Mouse (Mus musculus) hindbrain, embryonic 16.5 days (tissue): ENCODE measurements at regions not wholly inside any gene's neighbourhood (a gene's known extent, or its start where the extent isn't known, plus 50 kb on each side); places are given as distances from the start of the nearest gene placed in this dataset.

Experiments used
- ATAC-seq: fragments of 200-750 bp; cut with Nextera tagmentation; 2 replicates; pipeline ENCODE4 v1.8.0; 2017; ENCODE audit warnings: moderate TSS enrichment, moderate library complexity
- H3K27ac ChIP-seq: fragments of 300-500 bp; sonication (generic); 2 replicates; pipeline ENCODE4 v1.5.1; 2014; ENCODE audit warnings: low read depth, mild to moderate bottlenecking, control low read depth, low read length, moderate library complexity
- H3K27me3 ChIP-seq: fragments of 300-500 bp; sonication (generic); replicated peaks from 2 replicates; pipeline ENCODE4 v1.6.1; 2014; ENCODE audit warnings: low read length; ENCODE audit not compliant: control insufficient read depth, insufficient read depth
- H3K36me3 ChIP-seq: fragments of 300-500 bp; sonication (generic); 2 replicates; pipeline ENCODE4 v1.6.1; 2014; ENCODE audit warnings: mild to moderate bottlenecking, low read length, moderate library complexity, mixed read lengths; ENCODE audit not compliant: control insufficient read depth, insufficient read depth
- H3K4me1 ChIP-seq: fragments of 300-500 bp; sonication (generic); 2 replicates; pipeline ENCODE4 v1.6.1; 2014; ENCODE audit warnings: low read depth, low read length; ENCODE audit not compliant: control insufficient read depth, insufficient read depth
- H3K4me2 ChIP-seq: fragments of 300-500 bp; sonication (generic); 2 replicates; pipeline ENCODE4 v1.6.1; 2014; ENCODE audit warnings: mild to moderate bottlenecking, low read length, control low read depth, moderate library complexity
- H3K4me3 ChIP-seq: fragments of 300-500 bp; sonication (generic); 2 replicates; pipeline ENCODE4 v1.5.1; 2014; ENCODE audit warnings: mild to moderate bottlenecking, low read length, control low read depth, moderate library complexity
- H3K9ac ChIP-seq: fragments of 300-500 bp; sonication (generic); 2 replicates; pipeline ENCODE4 v1.6.1; 2014; ENCODE audit warnings: low read depth, mild to moderate bottlenecking, control low read depth, low read length, moderate library complexity
- H3K9me3 ChIP-seq: fragments of 300-500 bp; sonication (generic); 2 replicates; pipeline ENCODE4 v1.6.1; 2014; ENCODE audit warnings: mild to moderate bottlenecking, low read length, moderate library complexity; ENCODE audit not compliant: control insufficient read depth
- WGBS: fragments of 180-500 bp; shearing (Covaris S2); extraction: QIAGEN DNeasy Blood & Tissue Kit; methylation state at CpG from one replicate; pipeline ENCODE4 v1.1.7; 2014; 5-methylcytosine and 5-hydroxymethylcytosine counted together

DNA sequence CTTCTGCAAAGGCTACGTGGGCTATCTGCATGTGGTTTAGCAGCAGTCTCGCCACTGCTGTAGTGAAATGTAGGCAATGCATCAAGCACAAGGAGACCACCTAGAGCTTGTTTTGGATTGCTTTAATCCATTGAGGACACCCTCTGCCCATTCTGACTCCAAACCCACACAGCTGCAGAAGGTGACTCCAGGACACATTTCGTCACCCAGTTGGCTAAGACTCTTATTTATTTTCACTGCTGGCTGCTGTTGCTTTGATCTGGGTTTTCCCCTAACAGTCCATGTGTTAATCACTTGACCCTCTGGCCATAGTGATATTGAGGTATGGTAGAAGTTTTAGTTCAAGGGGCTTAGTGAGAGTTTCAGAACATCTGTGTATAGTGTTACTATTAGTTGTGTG, 179.2 kb upstream of the Gm5148 start:
- Histone ChIP-seq H3K4me2 (no peak overlapping the region), H3K4me3 (no peak overlapping the region), H3K36me3 (no peaks in the 10 kb centered on the region), H3K9ac (no peak overlapping the region), H3K4me1 (peaks cover 8% of the 10 kb centered on the region), H3K9me3 (no peaks in the 10 kb centered on the region), H3K27ac (no peak overlapping the region), H3K27me3 (no peaks in the 10 kb centered on the region)
- no peak for ATAC-seq
- 82% methylated on average over 3 of the region's 3 CpGs for WGBS

DNA sequence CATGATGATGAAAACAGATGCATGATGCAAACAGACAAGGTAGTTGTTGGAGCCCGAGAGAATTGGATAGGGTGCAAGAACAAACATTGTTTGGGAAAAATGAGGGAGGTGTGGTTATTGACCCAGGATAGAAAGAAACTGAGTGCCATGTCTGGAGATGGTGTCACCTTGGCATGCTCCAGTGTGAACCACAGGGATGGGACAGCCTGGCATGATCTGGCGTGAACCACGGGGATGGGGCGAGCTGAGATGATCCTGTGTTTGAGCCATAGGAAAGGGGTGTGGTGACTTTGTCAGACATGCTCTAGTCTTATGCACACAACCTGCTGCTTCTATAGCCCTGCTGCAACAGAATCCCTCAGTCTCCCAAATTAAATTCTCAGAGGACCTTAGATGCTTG, 178.7 kb upstream of the Gm5148 start:
- Histone ChIP-seq H3K4me3 (no peak overlapping the region), H3K27me3 (no peaks in the 10 kb centered on the region), H3K4me2 (no peak overlapping the region), H3K4me1 (peaks cover 8% of the 10 kb centered on the region), H3K36me3 (no peaks in the 10 kb centered on the region), H3K9ac (no peak overlapping the region), H3K9me3 (no peaks in the 10 kb centered on the region), H3K27ac (no peak overlapping the region)
- 95% methylated on average over 4 of the region's 4 CpGs for WGBS
- ATAC-seq = no peak

- no peak overlapping the region; the same call in 1 of the 2 replicates for H3K27ac ChIP-seq
- no peak overlapping the region; the same call in 1 of the 2 replicates for H3K9ac ChIP-seq
- peaks cover 3% of the 10 kb centered on the region; the same call in 1 of the 2 replicates for H3K9me3 ChIP-seq
- ATAC-seq = peak; percentile 18; the same call in 1 of the 2 replicates
- H3K27me3 ChIP-seq = no peaks in the 10 kb centered on the region
- WGBS = 34% methylated on average over 3 of the region's 3 CpGs
- peaks cover 5% of the 10 kb centered on the region; the same call in 1 of the 2 replicates for H3K4me1 ChIP-seq
- peak overlapping the region; percentile 55; the same call in 1 of the 2 replicates for H3K4me2 ChIP-seq
- no peak overlapping the region for H3K4me3 ChIP-seq
- no peaks in the 10 kb centered on the region for H3K36me3 ChIP-seq
These were observed 173.1 kb upstream of the Gm5148 start for GRCm38 (mm10) chr3:37897392-37897791.

GRCm38 (mm10) chr3:37896821-37897311, 172.6 kb upstream of the Gm5148 start:
- Histone ChIP-seq H3K9ac (peak overlapping the region; percentile 57), H3K4me1 (peaks cover 5% of the 10 kb centered on the region; the same call in 1 of the 2 replicates), H3K4me2 (peak overlapping the region; percentile 55), H3K36me3 (no peaks in the 10 kb centered on the region), H3K27me3 (no peaks in the 10 kb centered on the region), H3K9me3 (peaks cover 3% of the 10 kb centered on the region; the same call in 1 of the 2 replicates), H3K27ac (peak overlapping the region; percentile 60), H3K4me3 (peak overlapping the region; percentile 16)
- WGBS = 2% methylated on average over 17 of the region's 17 CpGs
- ATAC-seq = peak; percentile 92

DNA sequence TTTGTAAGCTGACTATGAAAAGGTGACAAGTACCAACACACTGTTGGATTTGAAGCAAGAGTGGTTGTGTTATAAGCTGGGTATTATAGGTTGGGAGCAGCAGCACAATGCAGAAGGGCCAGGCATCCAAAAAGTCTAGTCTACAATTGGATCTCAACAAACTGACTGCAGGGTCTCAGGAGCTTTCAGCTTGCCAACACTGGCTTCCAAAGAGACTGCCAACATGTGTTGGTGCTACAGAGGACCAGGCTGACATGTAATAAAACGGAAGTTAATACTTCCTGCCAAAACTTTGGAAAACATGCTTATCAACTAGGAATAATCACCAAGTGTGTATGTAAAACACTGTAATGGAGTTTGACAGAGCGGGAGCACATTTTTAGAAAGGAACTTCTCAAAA, 170.3 kb upstream of the Gm5148 start:
- Histone ChIP-seq H3K4me1 (peaks cover 5% of the 10 kb centered on the region; the same call in 1 of the 2 replicates), H3K9me3 (peaks cover 3% of the 10 kb centered on the region; the same call in 1 of the 2 replicates), H3K4me2 (no peak overlapping the region), H3K27ac (no peak overlapping the region), H3K27me3 (no peaks in the 10 kb centered on the region), H3K36me3 (no peaks in the 10 kb centered on the region), H3K4me3 (no peak overlapping the region), H3K9ac (no peak overlapping the region)
- ATAC-seq = no peak
- WGBS = 96% methylated on average over 2 of the region's 2 CpGs

DNA sequence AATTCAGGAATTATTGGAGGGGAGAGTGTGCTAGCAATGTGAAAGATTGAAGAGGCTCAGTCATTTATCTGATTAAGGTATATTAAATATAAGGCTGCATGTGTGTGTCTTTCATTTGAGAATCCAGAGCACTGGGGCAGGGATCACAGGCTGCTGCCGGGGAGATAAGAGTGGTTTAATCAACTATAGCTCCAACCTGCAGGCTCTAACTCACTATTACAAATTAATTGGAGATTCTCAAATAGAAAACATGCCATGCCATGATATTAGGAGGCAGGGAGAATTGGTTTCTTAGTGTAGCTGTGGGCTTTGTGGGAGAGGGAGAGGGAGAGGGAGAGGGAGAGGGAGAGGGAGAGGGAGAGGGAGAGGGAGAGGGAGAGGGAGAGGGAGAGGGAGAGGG, 165.9 kb upstream of the Gm5148 start:
- Histone ChIP-seq H3K9me3 (peaks cover 3% of the 10 kb centered on the region; the same call in 1 of the 2 replicates), H3K27ac (no peak overlapping the region), H3K9ac (no peak overlapping the region), H3K36me3 (no peaks in the 10 kb centered on the region), H3K27me3 (no peaks in the 10 kb centered on the region), H3K4me3 (no peak overlapping the region), H3K4me2 (no peak overlapping the region), H3K4me1 (no peaks in the 10 kb centered on the region)
- 50% methylated on average over 1 of the region's 1 CpGs for WGBS
- no peak for ATAC-seq

GRCm38 (mm10) chr3:37888455-37888854, 164.2 kb upstream of the Gm5148 start:
- H3K9ac ChIP-seq = no peak overlapping the region
- no peak for ATAC-seq
- H3K4me2 ChIP-seq = no peak overlapping the region
- no peaks in the 10 kb centered on the region for H3K4me1 ChIP-seq
- H3K27ac ChIP-seq = no peak overlapping the region
- no peaks in the 10 kb centered on the region for H3K36me3 ChIP-seq
- H3K4me3 ChIP-seq = no peak overlapping the region
- no peaks in the 10 kb centered on the region for H3K27me3 ChIP-seq
- 61% methylated on average over 6 of the region's 6 CpGs for WGBS
- peaks cover 3% of the 10 kb centered on the region; the same call in 1 of the 2 replicates for H3K9me3 ChIP-seq

- H3K27ac ChIP-seq = no peak overlapping the region
- H3K27me3 ChIP-seq = no peaks in the 10 kb centered on the region
- H3K4me2 ChIP-seq = no peak overlapping the region
- no peaks in the 10 kb centered on the region for H3K4me1 ChIP-seq
- H3K36me3 ChIP-seq = no peaks in the 10 kb centered on the region
- H3K9me3 ChIP-seq = peaks cover 3% of the 10 kb centered on the region; the same call in 1 of the 2 replicates
- ATAC-seq = no peak
- H3K9ac ChIP-seq = no peak overlapping the region
- no peak overlapping the region for H3K4me3 ChIP-seq
- WGBS = 90% methylated on average over 3 of the region's 3 CpGs
These were observed 163.4 kb upstream of the Gm5148 start for GRCm38 (mm10) chr3:37887711-37888110.

DNA sequence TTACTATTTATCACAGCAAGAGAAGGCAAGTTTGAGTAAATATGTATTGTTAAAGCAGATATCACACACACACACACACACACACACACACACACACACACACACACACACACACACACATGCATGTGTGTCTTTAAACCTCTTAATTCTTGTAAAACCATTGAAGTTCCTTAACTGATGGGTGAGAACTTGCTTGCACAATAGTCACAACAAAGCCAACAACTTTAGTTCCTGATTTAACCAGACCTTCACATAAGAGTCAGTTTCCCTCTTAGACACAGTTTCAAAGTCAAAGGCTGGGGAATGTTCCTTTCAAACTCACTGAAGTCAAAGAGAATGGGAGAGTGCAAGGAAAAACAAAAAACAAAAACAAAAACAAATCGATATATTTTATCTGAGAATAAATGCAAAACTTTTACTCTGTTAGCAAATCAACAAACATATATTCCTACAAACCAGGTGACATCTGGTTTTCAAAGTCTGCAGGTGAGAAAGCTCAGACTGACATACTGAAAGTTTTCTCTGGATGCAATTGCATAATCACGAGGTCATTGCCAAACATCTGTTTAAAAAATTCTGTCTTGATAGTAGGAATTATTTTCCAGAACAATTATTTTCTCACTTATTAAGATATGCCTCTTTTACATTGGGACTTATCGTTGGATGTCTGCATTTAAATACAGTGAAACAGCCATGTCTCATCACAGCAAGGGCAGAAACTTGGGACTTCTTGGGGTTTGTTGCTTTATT, 162.6 kb upstream of the Gm5148 start:
- H3K4me3 ChIP-seq = no peak overlapping the region
- no peak overlapping the region for H3K27ac ChIP-seq
- no peak overlapping the region for H3K4me2 ChIP-seq
- no peak for ATAC-seq
- H3K9me3 ChIP-seq = no peaks in the 10 kb centered on the region
- no peak overlapping the region for H3K9ac ChIP-seq
- H3K36me3 ChIP-seq = no peaks in the 10 kb centered on the region
- WGBS = 90% methylated on average over 3 of the region's 3 CpGs
- H3K4me1 ChIP-seq = no peaks in the 10 kb centered on the region
- H3K27me3 ChIP-seq = no peaks in the 10 kb centered on the region
